Mouse (Mus musculus) liver, postnatal 0 days (tissue): Measurements from ENCODE around the gene Agpat3.

Experiments used
- CTCF ChIP-seq: sonication (generic); IDR thresholded peaks from 2 replicates; pipeline ENCODE4 v1.5.1; 2016; ENCODE audit warnings: antibody characterized with exemption, low read depth
- EP300 ChIP-seq: IDR thresholded peaks from 2 replicates; pipeline ENCODE4 v1.6.1; 2016; ENCODE audit warnings: antibody characterized with exemption, low read depth, mild to moderate bottlenecking

DNA sequence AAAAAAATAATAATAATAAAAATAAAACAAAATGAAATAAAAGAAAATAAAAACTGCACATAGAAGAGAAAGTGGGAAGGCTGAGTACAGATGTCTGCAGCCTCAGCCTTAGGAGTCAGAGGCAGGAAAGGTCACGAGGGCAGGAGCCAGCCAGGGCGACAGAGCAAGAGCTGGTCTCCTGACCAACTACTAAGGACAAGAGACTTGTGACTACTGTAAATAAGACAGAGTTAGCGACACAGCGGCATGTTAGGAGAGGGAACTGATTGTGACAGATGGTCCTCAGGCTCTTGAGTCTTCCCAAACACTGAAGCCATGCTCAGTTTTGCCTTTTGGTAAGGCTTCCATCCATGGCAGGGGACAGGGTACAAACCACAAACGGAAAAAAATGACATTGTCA, 20.7 kb downstream of the Agpat3 start:
- TF ChIP-seq CTCF (no peak), EP300 (no peak)
